Mouse (Mus musculus) stomach, postnatal 0 days (tissue): ENCODE measurements around the gene Bptf. TPM values are rescaled to one million over a fixed set of nuclear protein-coding genes. Genes with fewer than 3 reads are reported as not detected.

Experiments
- ATAC-seq: fragments of 200-750 bp; cut with Nextera tagmentation; 2 replicates; pipeline ENCODE4 v1.8.0; 2017; ENCODE audit not compliant: low FRiP score, low TSS enrichment
- DNase-seq: peaks from one replicate; pipeline ENCODE4 v3.0.0-alpha.2; 2016; ENCODE audit warnings: low spot score
- H3K27ac ChIP-seq: fragments of 300-500 bp; sonication (generic); replicated peaks from 2 replicates; pipeline ENCODE4 v1.5.1; 2014; ENCODE audit warnings: mild to moderate bottlenecking, control low read depth
- H3K27me3 ChIP-seq: fragments of 300-500 bp; sonication (generic); 2 replicates; pipeline ENCODE4 v1.6.1; 2014; ENCODE audit warnings: low read length; ENCODE audit not compliant: control insufficient read depth, insufficient read depth
- H3K36me3 ChIP-seq: fragments of 300-500 bp; sonication (generic); 2 replicates; pipeline ENCODE4 v1.6.1; 2014; ENCODE audit warnings: low read length, mixed read lengths; ENCODE audit not compliant: control insufficient read depth, insufficient read depth
- H3K4me1 ChIP-seq: fragments of 300-500 bp; sonication (generic); replicated peaks from 2 replicates; pipeline ENCODE4 v1.6.1; 2014; ENCODE audit warnings: antibody characterized with exemption; ENCODE audit not compliant: control insufficient read depth, insufficient read depth
- H3K4me2 ChIP-seq: fragments of 300-500 bp; sonication (generic); replicated peaks from 2 replicates; pipeline ENCODE4 v1.6.1; 2014; ENCODE audit warnings: low read depth, mild to moderate bottlenecking, control low read depth, moderate library complexity
- H3K4me3 ChIP-seq: fragments of 300-500 bp; sonication (generic); 2 replicates; pipeline ENCODE4 v1.5.1; 2014; ENCODE audit warnings: low read depth, low read length, control low read depth
- H3K9ac ChIP-seq: fragments of 300-500 bp; sonication (generic); 2 replicates; pipeline ENCODE4 v1.6.1; 2014; ENCODE audit warnings: mild to moderate bottlenecking, low read length, control low read depth, mixed read lengths
- H3K9me3 ChIP-seq: fragments of 300-500 bp; sonication (generic); 2 replicates; pipeline ENCODE4 v1.6.1; 2016; ENCODE audit warnings: low read length; ENCODE audit not compliant: control insufficient read depth
- CTCF ChIP-seq: IDR thresholded peaks from 2 replicates; pipeline ENCODE4 v1.5.1; 2016; ENCODE audit warnings: antibody characterized with exemption, low read depth, mild to moderate bottlenecking, moderate library complexity
- EP300 ChIP-seq: optimal IDR thresholded peaks from 2 replicates; pipeline ENCODE3; 2016; ENCODE audit warnings: antibody characterized with exemption
- WGBS: fragments of 180-500 bp; shearing (Covaris S2); extraction: QIAGEN DNeasy Blood & Tissue Kit; methylation state at CpG from one replicate; pipeline ENCODE4 v1.1.7; 2014; 5-methylcytosine and 5-hydroxymethylcytosine counted together
- polyA plus RNA-seq: library from polyadenylated mRNA; unstranded; fragments of >200 nt; fragmentation: Nextera tagmentation; extraction: Ambion mirVana; gene quantifications from 2 replicates; pipeline ENCODE4 v1.2.1, GENCODE M21; 2015

Gene Bptf
- polyA plus RNA-seq, 1 experiment from 2014 or later, result 11.8 TPM

DNA sequence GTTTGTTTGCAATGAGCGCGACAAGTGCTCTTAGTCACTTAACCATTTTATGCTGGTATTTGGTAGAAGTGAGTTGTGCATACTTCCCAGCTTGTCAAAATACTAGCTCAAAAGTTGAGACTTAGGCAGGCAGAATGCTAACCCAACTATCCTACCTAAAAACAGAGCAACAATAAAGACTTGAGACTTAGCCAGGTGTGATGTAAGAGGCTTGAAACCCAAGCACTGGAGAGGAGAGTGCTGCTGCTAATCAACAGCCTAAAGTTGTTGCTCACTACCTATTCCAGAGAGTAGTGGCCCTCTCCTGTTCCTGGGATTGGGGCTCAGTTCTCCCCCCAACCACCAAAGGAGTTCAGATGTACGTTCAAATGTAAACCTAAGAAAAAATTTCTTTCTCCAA is 121.5 kb downstream of the Bptf start:
- no peaks in the 10 kb centered on the region for H3K9me3 ChIP-seq
- H3K4me2 ChIP-seq, result no peak overlapping the region
- no peak overlapping the region for H3K4me3 ChIP-seq
- TF ChIP-seq EP300 (no peak), CTCF (no peak)
- H3K36me3 ChIP-seq, result no peaks in the 10 kb centered on the region
- ATAC-seq (no peak), DNase-seq (no peak)
- no peak overlapping the region for H3K27ac ChIP-seq
- H3K9ac ChIP-seq, result no peak overlapping the region
- no peaks in the 10 kb centered on the region for H3K4me1 ChIP-seq
- no peaks in the 10 kb centered on the region for H3K27me3 ChIP-seq
- 88% methylated on average over 3 of the region's 3 CpGs for WGBS

DNA sequence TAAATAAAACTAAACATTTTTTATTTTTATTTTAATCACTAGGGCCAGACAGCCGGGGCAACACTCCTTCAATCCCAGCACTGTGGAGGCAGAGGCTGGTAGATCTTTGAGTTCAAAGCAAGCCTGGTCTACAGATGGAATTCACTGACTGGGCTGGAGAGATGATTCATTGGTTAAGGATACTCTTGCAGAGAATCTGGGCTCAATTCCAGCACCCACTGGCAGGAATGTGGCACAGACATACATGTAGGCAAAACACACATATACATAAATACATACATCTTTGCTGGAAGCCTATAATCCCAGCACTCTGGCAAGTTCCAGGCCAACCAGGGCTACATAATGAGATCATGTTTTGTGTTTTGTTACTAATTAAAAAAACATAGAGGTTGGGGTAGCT is 126.4 kb downstream of the Bptf start:
- Histone ChIP-seq H3K4me3 (no peak overlapping the region), H3K27me3 (no peaks in the 10 kb centered on the region), H3K4me2 (no peak overlapping the region), H3K9me3 (no peaks in the 10 kb centered on the region), H3K9ac (no peak overlapping the region), H3K36me3 (no peaks in the 10 kb centered on the region), H3K27ac (no peak overlapping the region), H3K4me1 (no peaks in the 10 kb centered on the region)
- WGBS, result 67% methylated on average over 1 of the region's 1 CpGs
- DNase-seq, result peak; percentile 52
- peak; percentile 45 for TF ChIP-seq CTCF
- no peak for TF ChIP-seq EP300
- ATAC-seq, result 0 out of 2 replicates have a peak, but pooled peaks have one; percentile 15

DNA sequence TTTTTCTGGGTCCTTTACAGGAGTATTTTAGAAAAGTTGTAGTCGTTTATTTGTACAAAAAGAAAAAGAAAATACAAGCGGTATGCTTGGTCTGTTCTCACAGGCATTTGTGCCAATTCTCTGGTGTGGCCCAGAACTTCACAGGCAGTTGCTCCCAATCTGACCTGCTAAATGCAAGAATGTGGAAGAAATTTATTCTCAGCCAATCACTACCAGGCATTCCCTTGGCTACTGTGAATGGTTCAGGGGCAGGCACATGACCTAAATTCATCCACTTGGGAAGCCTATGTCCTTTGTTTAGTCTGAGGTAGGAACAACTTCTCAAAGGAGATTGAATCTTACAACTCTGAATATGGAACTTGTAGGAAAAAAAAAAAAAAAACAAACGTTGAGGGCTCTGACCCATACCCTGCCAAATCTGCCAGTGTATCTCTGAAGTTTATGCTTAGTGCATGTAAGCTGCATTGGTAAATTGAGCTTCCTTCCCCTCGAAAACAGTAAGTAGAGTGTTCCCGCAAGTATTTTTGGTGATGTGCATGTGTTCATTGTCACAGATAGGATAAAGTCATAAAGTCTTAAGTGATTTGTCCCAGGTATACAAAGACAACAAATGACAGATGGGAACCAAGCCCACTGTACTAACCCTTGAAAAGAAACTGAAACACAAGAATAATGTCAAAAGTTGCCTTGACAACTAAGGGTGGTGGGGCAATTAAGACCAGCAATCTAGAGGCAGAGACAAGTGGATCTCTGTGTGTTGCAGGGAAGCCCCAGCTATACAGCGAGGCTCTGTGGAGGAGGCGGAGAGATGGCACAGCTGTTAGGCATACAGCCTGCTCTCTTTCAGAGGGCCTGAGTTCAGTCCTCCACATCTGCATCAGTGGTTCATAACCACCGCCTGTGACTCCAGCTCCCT is 129.9 kb downstream of the Bptf start:
- Histone ChIP-seq H3K27ac (no peak overlapping the region), H3K27me3 (no peaks in the 10 kb centered on the region), H3K4me2 (no peak overlapping the region), H3K36me3 (no peaks in the 10 kb centered on the region), H3K4me3 (no peak overlapping the region), H3K9ac (no peak overlapping the region), H3K9me3 (no peaks in the 10 kb centered on the region), H3K4me1 (no peaks in the 10 kb centered on the region)
- TF ChIP-seq CTCF, result no peak
- TF ChIP-seq EP300, result no peak
- no peak for DNase-seq
- WGBS, result 50% methylated on average over 7 of the region's 8 CpGs
- ATAC-seq, result no peak

- Histone ChIP-seq H3K4me2 (peak overlapping the region; percentile 40), H3K9me3 (no peaks in the 10 kb centered on the region), H3K4me1 (no peaks in the 10 kb centered on the region), H3K27ac (peak overlapping the region; percentile 76), H3K9ac (peak overlapping the region; percentile 56), H3K4me3 (no peak overlapping the region; the same call in 1 of the 2 replicates), H3K27me3 (no peaks in the 10 kb centered on the region), H3K36me3 (0 out of 2 replicates have a peak, but pooled peaks cover 2% of the 10 kb centered on the region)
- DNase-seq (no peak), ATAC-seq (no peak)
- TF ChIP-seq CTCF, result no peak
- no peak for TF ChIP-seq EP300
- 74% methylated on average over 9 of the region's 9 CpGs for WGBS
Measured at GRCm38 (mm10) chr11:106999949-107000513, 131.9 kb downstream of the Bptf start.

DNA sequence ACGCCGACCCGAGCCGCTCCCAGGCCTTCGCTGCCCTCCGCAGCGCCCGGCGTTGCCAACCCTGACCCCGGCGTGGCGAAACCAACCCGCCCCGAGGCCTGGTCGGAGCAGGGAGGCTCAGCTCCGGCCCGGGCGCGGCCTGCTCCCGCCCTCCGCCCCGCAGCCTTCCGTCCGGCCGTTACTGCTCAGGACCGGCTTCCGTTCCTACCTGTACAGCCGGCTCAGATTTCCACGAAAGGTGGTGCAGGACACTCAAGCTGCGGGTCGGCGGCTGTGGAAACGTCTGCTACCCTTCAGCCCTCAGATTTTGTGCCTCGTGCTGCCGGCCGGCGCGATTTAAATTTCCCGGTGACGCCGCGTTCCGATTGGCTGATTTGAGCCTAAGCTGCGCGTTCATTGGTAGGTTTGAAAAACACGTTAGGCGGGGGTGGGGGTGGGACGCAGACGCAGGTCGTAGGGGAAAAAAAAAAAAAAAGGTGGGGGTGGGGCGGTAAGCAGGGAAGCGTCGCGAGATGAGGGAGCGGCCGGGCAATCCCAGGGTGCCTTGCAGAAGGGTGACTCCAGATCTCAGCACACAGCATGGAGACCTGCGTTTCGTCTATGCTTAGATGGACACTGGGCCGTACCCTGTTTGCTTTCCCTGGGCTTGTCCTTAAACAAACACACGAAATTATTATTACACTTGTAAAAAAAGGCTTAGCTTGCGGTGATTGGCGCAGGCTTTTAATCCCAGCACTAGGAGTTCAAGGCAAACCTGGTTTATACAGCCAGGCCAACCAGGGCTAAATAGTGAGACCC is 132.6 kb downstream of the Bptf start, which contains the start of gene Kpna2:
TSS of gene Kpna2 (minus strand) at position 391 of the 798 bp plus-strand sequence.
- under 1% methylated on average over 62 of the region's 62 CpGs for WGBS
- Histone ChIP-seq H3K27me3 (no peaks in the 10 kb centered on the region), H3K9ac (peak within 1 kb of the TSS; percentile 85), H3K4me1 (no peaks in the 10 kb centered on the region), H3K27ac (peak within 1 kb of the TSS; percentile 91), H3K36me3 (0 out of 2 replicates have a peak, but pooled peaks cover 2% of the 10 kb centered on the region), H3K4me3 (peak within 1 kb of the TSS; percentile 85), H3K9me3 (no peaks in the 10 kb centered on the region), H3K4me2 (peak within 1 kb of the TSS; percentile 76)
- ATAC-seq, result peak; percentile 98
- DNase-seq, result peak; percentile 94
- TF ChIP-seq EP300, result peak; percentile 96
- no peak for TF ChIP-seq CTCF
